Mouse (Mus musculus): ENCODE measurements at regions not wholly inside any gene's neighbourhood (a gene's known extent, or its start where the extent isn't known, plus 50 kb on each side); places are given as distances from the start of the nearest gene placed in this dataset.

- Histone ChIP-seq H3K9me3 (ENCODE audit: control insufficient read depth, low read length) (no peaks in the 10 kb centered on the region), H3K36me3 (ENCODE audit: control insufficient read depth, insufficient read depth, low read length) (no peaks in the 10 kb centered on the region), H3K27ac (ENCODE audit: low read depth, low read length) (no peak overlapping the region), H3K27me3 (replicated peaks; ENCODE audit: control insufficient read depth, insufficient read depth, low read length) (no peaks in the 10 kb centered on the region), H3K4me1 (ENCODE audit: control insufficient read depth, insufficient read depth, low read depth, low read length) (no peaks in the 10 kb centered on the region), H3K9ac (ENCODE audit: low read depth, low read length) (no peak overlapping the region), H3K4me3 (ENCODE audit: low read length) (no peak overlapping the region), H3K4me2 (ENCODE audit: low read length) (no peak overlapping the region)
- 3% methylated on average over 3 of the region's 3 CpGs for WGBS
- peak; percentile 86; the same call in 1 of the 2 replicates for ATAC-seq
Measured at GRCm38 (mm10) chr9:25655767-25656513, 174.6 kb downstream of the Eepd1 start.

GRCm38 (mm10) chr9:25656534-25656933 lies 175.2 kb downstream of the Eepd1 start:
- ATAC-seq = 0 out of 2 replicates have a peak, but pooled peaks have one; percentile 30
- no peak overlapping the region for H3K27ac ChIP-seq (ENCODE audit: low read depth, low read length)
- no peak overlapping the region for H3K9ac ChIP-seq (ENCODE audit: low read depth, low read length)
- H3K4me2 ChIP-seq (ENCODE audit: low read length) = no peak overlapping the region
- H3K9me3 ChIP-seq (ENCODE audit: control insufficient read depth, low read length) = no peaks in the 10 kb centered on the region
- no peaks in the 10 kb centered on the region for H3K36me3 ChIP-seq (ENCODE audit: control insufficient read depth, insufficient read depth, low read length)
- H3K4me1 ChIP-seq (ENCODE audit: control insufficient read depth, insufficient read depth, low read depth, low read length) = no peaks in the 10 kb centered on the region
- no peaks in the 10 kb centered on the region for H3K27me3 ChIP-seq (replicated peaks; ENCODE audit: control insufficient read depth, insufficient read depth, low read length)
- no peak overlapping the region for H3K4me3 ChIP-seq (ENCODE audit: low read length)
- 86% methylated on average over 3 of the region's 3 CpGs for WGBS

GRCm38 (mm10) chr9:25683635-25684333 lies 202.4 kb downstream of the Eepd1 start:
- Histone ChIP-seq H3K27ac (ENCODE audit: low read depth, low read length) (no peak overlapping the region), H3K9ac (ENCODE audit: low read depth, low read length) (no peak overlapping the region), H3K4me1 (ENCODE audit: control insufficient read depth, insufficient read depth, low read depth, low read length) (no peaks in the 10 kb centered on the region), H3K4me3 (ENCODE audit: low read length) (no peak overlapping the region), H3K4me2 (ENCODE audit: low read length) (no peak overlapping the region), H3K27me3 (replicated peaks; ENCODE audit: control insufficient read depth, insufficient read depth, low read length) (no peaks in the 10 kb centered on the region), H3K9me3 (ENCODE audit: control insufficient read depth, low read length) (no peaks in the 10 kb centered on the region), H3K36me3 (ENCODE audit: control insufficient read depth, insufficient read depth, low read length) (no peaks in the 10 kb centered on the region)
- no peak for ATAC-seq
- WGBS = 71% methylated on average over 4 of the region's 4 CpGs

- Histone ChIP-seq H3K27ac (ENCODE audit: low read depth, low read length) (no peak overlapping the region), H3K9ac (ENCODE audit: low read depth, low read length) (no peak overlapping the region), H3K9me3 (ENCODE audit: control insufficient read depth, low read length) (no peaks in the 10 kb centered on the region), H3K36me3 (ENCODE audit: control insufficient read depth, insufficient read depth, low read length) (no peaks in the 10 kb centered on the region), H3K4me2 (ENCODE audit: low read length) (no peak overlapping the region), H3K4me1 (ENCODE audit: control insufficient read depth, insufficient read depth, low read depth, low read length) (no peaks in the 10 kb centered on the region), H3K4me3 (ENCODE audit: low read length) (no peak overlapping the region), H3K27me3 (replicated peaks; ENCODE audit: control insufficient read depth, insufficient read depth, low read length) (no peaks in the 10 kb centered on the region)
- 24% methylated on average over 5 of the region's 5 CpGs for WGBS
- ATAC-seq = peak; percentile 89
Measured at GRCm38 (mm10) chr9:25693632-25694031, 212.3 kb downstream of the Eepd1 start.

GRCm38 (mm10) chr9:25695018-25695417 lies 213.7 kb downstream of the Eepd1 start:
- Histone ChIP-seq H3K27me3 (replicated peaks; ENCODE audit: control insufficient read depth, insufficient read depth, low read length) (no peaks in the 10 kb centered on the region), H3K36me3 (ENCODE audit: control insufficient read depth, insufficient read depth, low read length) (no peaks in the 10 kb centered on the region), H3K9ac (ENCODE audit: low read depth, low read length) (no peak overlapping the region), H3K4me1 (ENCODE audit: control insufficient read depth, insufficient read depth, low read depth, low read length) (no peaks in the 10 kb centered on the region), H3K4me2 (ENCODE audit: low read length) (no peak overlapping the region), H3K9me3 (ENCODE audit: control insufficient read depth, low read length) (no peaks in the 10 kb centered on the region), H3K4me3 (ENCODE audit: low read length) (no peak overlapping the region), H3K27ac (ENCODE audit: low read depth, low read length) (no peak overlapping the region)
- no peak for ATAC-seq
- 10% methylated on average over 3 of the region's 3 CpGs for WGBS

GRCm38 (mm10) chr9:25713636-25714035 lies 232.3 kb downstream of the Eepd1 start:
- no peak overlapping the region for H3K4me2 ChIP-seq (ENCODE audit: low read length)
- no peak overlapping the region for H3K4me3 ChIP-seq (ENCODE audit: low read length)
- H3K9me3 ChIP-seq (ENCODE audit: control insufficient read depth, low read length) = no peaks in the 10 kb centered on the region
- ATAC-seq = no peak
- no peaks in the 10 kb centered on the region for H3K27me3 ChIP-seq (replicated peaks; ENCODE audit: control insufficient read depth, insufficient read depth, low read length)
- no peak overlapping the region for H3K27ac ChIP-seq (ENCODE audit: low read depth, low read length)
- H3K9ac ChIP-seq (ENCODE audit: low read depth, low read length) = no peak overlapping the region
- H3K36me3 ChIP-seq (ENCODE audit: control insufficient read depth, insufficient read depth, low read length) = no peaks in the 10 kb centered on the region
- no peaks in the 10 kb centered on the region for H3K4me1 ChIP-seq (ENCODE audit: control insufficient read depth, insufficient read depth, low read depth, low read length)

GRCm38 (mm10) chr9:25744162-25744561 lies 262.8 kb downstream of the Eepd1 start:
- WGBS = 70% methylated on average over 6 of the region's 6 CpGs
- no peaks in the 10 kb centered on the region for H3K9me3 ChIP-seq (ENCODE audit: control insufficient read depth, low read length)
- no peak overlapping the region for H3K4me2 ChIP-seq (ENCODE audit: low read length)
- no peaks in the 10 kb centered on the region for H3K36me3 ChIP-seq (ENCODE audit: control insufficient read depth, insufficient read depth, low read length)
- H3K4me3 ChIP-seq (ENCODE audit: low read length) = no peak overlapping the region
- ATAC-seq = no peak
- no peak overlapping the region for H3K9ac ChIP-seq (ENCODE audit: low read depth, low read length)
- no peak overlapping the region for H3K27ac ChIP-seq (ENCODE audit: low read depth, low read length)
- no peaks in the 10 kb centered on the region for H3K27me3 ChIP-seq (replicated peaks; ENCODE audit: control insufficient read depth, insufficient read depth, low read length)
- no peaks in the 10 kb centered on the region for H3K4me1 ChIP-seq (ENCODE audit: control insufficient read depth, insufficient read depth, low read depth, low read length)

- Histone ChIP-seq H3K4me2 (ENCODE audit: low read length) (no peak overlapping the region), H3K27ac (ENCODE audit: low read depth, low read length) (no peak overlapping the region), H3K36me3 (ENCODE audit: control insufficient read depth, insufficient read depth, low read length) (no peaks in the 10 kb centered on the region), H3K9me3 (ENCODE audit: control insufficient read depth, low read length) (no peaks in the 10 kb centered on the region), H3K9ac (ENCODE audit: low read depth, low read length) (no peak overlapping the region), H3K4me3 (ENCODE audit: low read length) (no peak overlapping the region), H3K27me3 (replicated peaks; ENCODE audit: control insufficient read depth, insufficient read depth, low read length) (no peaks in the 10 kb centered on the region), H3K4me1 (ENCODE audit: control insufficient read depth, insufficient read depth, low read depth, low read length) (no peaks in the 10 kb centered on the region)
- ATAC-seq = no peak
Measured at GRCm38 (mm10) chr9:25751138-25751537, 269.8 kb downstream of the Eepd1 start.

- no peak overlapping the region for H3K4me2 ChIP-seq (ENCODE audit: low read length)
- no peak overlapping the region for H3K4me3 ChIP-seq (ENCODE audit: low read length)
- H3K36me3 ChIP-seq (ENCODE audit: control insufficient read depth, insufficient read depth, low read length) = no peaks in the 10 kb centered on the region
- WGBS = 56% methylated on average over 3 of the region's 3 CpGs
- no peaks in the 10 kb centered on the region for H3K4me1 ChIP-seq (ENCODE audit: control insufficient read depth, insufficient read depth, low read depth, low read length)
- no peak overlapping the region for H3K27ac ChIP-seq (ENCODE audit: low read depth, low read length)
- no peak for ATAC-seq
- no peaks in the 10 kb centered on the region for H3K9me3 ChIP-seq (ENCODE audit: control insufficient read depth, low read length)
- H3K9ac ChIP-seq (ENCODE audit: low read depth, low read length) = no peak overlapping the region
- H3K27me3 ChIP-seq (replicated peaks; ENCODE audit: control insufficient read depth, insufficient read depth, low read length) = no peaks in the 10 kb centered on the region
Measured at GRCm38 (mm10) chr9:25773899-25774298, 292.6 kb downstream of the Eepd1 start.
